Mouse (Mus musculus): ENCODE data around the gene Gm13285. TPM values are rescaled to one million over a fixed set of nuclear protein-coding genes. Genes with fewer than 3 reads are reported as not detected.
"Not testable (repeated sequence)": the region's sequence is repeated elsewhere in the genome, so short reads cannot be mapped to it uniquely, and the experiment has no call there.

Gene Gm13285
- polyA plus RNA-seq, 1 experiment = not detected

- not testable (repeated sequence) for DNase-seq (ENCODE audit: low read depth)
Measured at GRCm38 (mm10) chr4:88793936-88794675, 5.4 kb upstream of the Gm13285 start, which contains the start of gene Gm13275. Gene Gm13275, plus strand, starts transcription at chr4:88794487.

- not testable (repeated sequence) for DNase-seq (ENCODE audit: low read depth)
Measured at GRCm38 (mm10) chr4:88797097-88797496, 2.4 kb upstream of the Gm13285 start, which contains the start of gene Gm13279. Gene Gm13279, plus strand, starts transcription at chr4:88797397.

- not testable (repeated sequence) for DNase-seq (ENCODE audit: low read depth)
Measured at GRCm38 (mm10) chr4:88802954-88803353, 3.5 kb downstream of the Gm13285 start, which contains the start of gene Gm13287. Gene Gm13287, plus strand, starts transcription at chr4:88803254.

GRCm38 (mm10) chr4:88805231-88805630 is 5.8 kb downstream of the Gm13285 start, which contains the start of gene Gm13288:
Gene Gm13288, plus strand, starts transcription at chr4:88805531.
- not testable (repeated sequence) for DNase-seq (ENCODE audit: low read depth)

- not testable (repeated sequence) for DNase-seq (ENCODE audit: low read depth)
Measured at GRCm38 (mm10) chr4:88805761-88806160, 6.3 kb downstream of the Gm13285 start.

GRCm38 (mm10) chr4:88815928-88816327 is 16.5 kb downstream of the Gm13285 start, which contains the start of gene Ifna7:
Gene Ifna7, plus strand, starts transcription at chr4:88816228.
- no peak for DNase-seq (ENCODE audit: low read depth)

- DNase-seq (ENCODE audit: low read depth) = no peak
Measured at GRCm38 (mm10) chr4:88819659-88820058, 20.2 kb downstream of the Gm13285 start, which contains the start of gene Ifna11. Gene Ifna11, plus strand, starts transcription at chr4:88819959.

GRCm38 (mm10) chr4:88822995-88823394 is 23.5 kb downstream of the Gm13285 start:
- DNase-seq (ENCODE audit: low read depth) = no peak

- DNase-seq (ENCODE audit: low read depth) = not testable (repeated sequence)
Measured at GRCm38 (mm10) chr4:88827116-88827515, 27.7 kb downstream of the Gm13285 start, which contains the start of gene Ifna6. Gene Ifna6, plus strand, starts transcription at chr4:88827416.

- no peak for DNase-seq (ENCODE audit: low read depth)
Measured at GRCm38 (mm10) chr4:88830523-88830922, 31.1 kb downstream of the Gm13285 start.

- DNase-seq (ENCODE audit: low read depth) = not testable (repeated sequence)
Measured at GRCm38 (mm10) chr4:88835225-88835624, 35.8 kb downstream of the Gm13285 start, which contains the start of gene Ifna5. Gene Ifna5, plus strand, starts transcription at chr4:88835525.

- DNase-seq (ENCODE audit: low read depth) = no peak
Measured at GRCm38 (mm10) chr4:88838828-88839227, 39.4 kb downstream of the Gm13285 start.

- no peak for DNase-seq (ENCODE audit: low read depth)
Measured at GRCm38 (mm10) chr4:88840058-88840457, 40.6 kb downstream of the Gm13285 start.

GRCm38 (mm10) chr4:88841438-88841911 is 42.0 kb downstream of the Gm13285 start, which contains the start of gene Ifna4:
Gene Ifna4, plus strand, starts transcription at chr4:88841861.
- DNase-seq (ENCODE audit: low read depth) = no peak

- DNase-seq (ENCODE audit: low read depth) = no peak
Measured at GRCm38 (mm10) chr4:88845334-88845733, 45.9 kb downstream of the Gm13285 start.

- DNase-seq (ENCODE audit: low read depth) = no peak
Measured at GRCm38 (mm10) chr4:88849698-88850097, 50.2 kb downstream of the Gm13285 start, which contains the start of gene Ifna1. Gene Ifna1, plus strand, starts transcription at chr4:88850087.

Other genes with a start within 250 kb of the Gm13285 start
- not detected in 2 replicates for gene Ifna15, start 241.4 kb upstream of the Gm13285 start, polyA plus RNA-seq (2012; rRNA removed)
- not detected in 2 replicates for gene Ifna14, start 227.9 kb upstream of the Gm13285 start, polyA plus RNA-seq (2012; rRNA removed)
- gene Ifna9, start 207.3 kb upstream of the Gm13285 start, polyA plus RNA-seq (2012; rRNA removed) = not detected in 2 replicates
- not detected in 2 replicates for gene Ifna12, start 196.3 kb upstream of the Gm13285 start, polyA plus RNA-seq (2012; rRNA removed)
- gene C87499, start 165.3 kb upstream of the Gm13285 start, polyA plus RNA-seq (2012; rRNA removed) = not detected in 2 replicates
- gene Ifna13, start 155.2 kb upstream of the Gm13285 start, polyA plus RNA-seq (2012; rRNA removed) = not detected in 2 replicates
- gene Ifna16, start 122.7 kb upstream of the Gm13285 start, polyA plus RNA-seq (2012; rRNA removed) = not detected in 2 replicates
- not detected in 2 replicates for gene Ifna2, start 115.8 kb upstream of the Gm13285 start, polyA plus RNA-seq (2012; rRNA removed)
- not detected in 2 replicates for gene Ifnab, start 108.3 kb upstream of the Gm13285 start, polyA plus RNA-seq (2012; rRNA removed)
- gene Gm26566, start 77.9 kb upstream of the Gm13285 start, polyA plus RNA-seq (2012; rRNA removed) = 0.84 and 0.86 TPM in 2 replicates
- gene Klhl9, start 77.2 kb upstream of the Gm13285 start, polyA plus RNA-seq (2012; rRNA removed) = 14.9 and 20.2 TPM in 2 replicates
- 0.35 TPM in 1 of 2 replicates, not detected in the other for gene Gm13271, start 44.8 kb upstream of the Gm13285 start, polyA plus RNA-seq (2012; rRNA removed)
- not detected in 2 replicates for gene Gm13283, start 39.5 kb upstream of the Gm13285 start, polyA plus RNA-seq (2012; rRNA removed)
- gene Gm13290, start 25.8 kb upstream of the Gm13285 start, polyA plus RNA-seq (2012; rRNA removed) = not detected in 2 replicates
- gene Gm13289, start 22.7 kb upstream of the Gm13285 start, polyA plus RNA-seq (2012; rRNA removed) = not detected in 2 replicates
- not detected in 2 replicates for gene Gm13272, start 19.8 kb upstream of the Gm13285 start, polyA plus RNA-seq (2012; rRNA removed)
- gene Ifnz, start 17.5 kb upstream of the Gm13285 start, polyA plus RNA-seq (2012; rRNA removed) = 0.07 TPM in 1 of 2 replicates, not detected in the other
- gene Gm13276, start 14.0 kb upstream of the Gm13285 start, polyA plus RNA-seq (2012; rRNA removed) = not detected in 2 replicates
- gene Gm13277, start 11.0 kb upstream of the Gm13285 start, polyA plus RNA-seq (2012; rRNA removed) = not detected in 2 replicates
- gene Gm13278, start 8.1 kb upstream of the Gm13285 start, polyA plus RNA-seq (2012; rRNA removed) = not detected in 2 replicates
- gene Gm13275, start 5.2 kb upstream of the Gm13285 start, polyA plus RNA-seq (2012; rRNA removed) = not detected in 2 replicates
- not detected in 2 replicates for gene Gm13279, start 2.3 kb upstream of the Gm13285 start, polyA plus RNA-seq (2012; rRNA removed)
- gene Gm13287, start 3.6 kb downstream of the Gm13285 start, polyA plus RNA-seq (2012; rRNA removed) = not detected in 2 replicates
- gene Gm13288, start 5.9 kb downstream of the Gm13285 start, polyA plus RNA-seq (2012; rRNA removed) = not detected in 2 replicates
- gene Ifna7, start 16.6 kb downstream of the Gm13285 start, polyA plus RNA-seq (2012; rRNA removed) = not detected in 2 replicates
- gene Ifna11, start 20.3 kb downstream of the Gm13285 start, polyA plus RNA-seq (2012; rRNA removed) = not detected in 2 replicates
- not detected in 2 replicates for gene Ifna6, start 27.8 kb downstream of the Gm13285 start, polyA plus RNA-seq (2012; rRNA removed)
- not detected in 2 replicates for gene Ifna5, start 35.9 kb downstream of the Gm13285 start, polyA plus RNA-seq (2012; rRNA removed)
- gene Ifna4, start 42.2 kb downstream of the Gm13285 start, polyA plus RNA-seq (2012; rRNA removed) = not detected in 2 replicates
- gene Ifna1, start 50.4 kb downstream of the Gm13285 start, polyA plus RNA-seq (2012; rRNA removed) = not detected in 2 replicates
- gene Ifne, start 80.5 kb downstream of the Gm13285 start, polyA plus RNA-seq (2012; rRNA removed) = not detected in 2 replicates

All from gonadal fat pad, adult 2 months (tissue).